Mouse (Mus musculus) liver, embryonic 14.5 days (tissue): Measurements from ENCODE around the gene Slc44a5.

ENCODE experiments used
- CTCF ChIP-seq: IDR thresholded peaks from 2 replicates; pipeline ENCODE4 v1.5.1; 2016; ENCODE audit warnings: antibody characterized with exemption, low read depth, control low read depth
- EP300 ChIP-seq: IDR thresholded peaks from 2 replicates; pipeline ENCODE4 v1.6.1; 2016; ENCODE audit warnings: antibody characterized with exemption, low read depth

GRCm38 (mm10) chr3:154165882-154166281 is 192.6 kb downstream of the Slc44a5 start:
- TF ChIP-seq CTCF (no peak), EP300 (no peak)
